In genomic region chr2:132846407-132847358, GRCm38 (mm10) we compare ENCODE assay signal across 7 mouse cellular contexts. TPM values are rescaled to one million over a fixed set of nuclear protein-coding genes. Genes with fewer than 3 reads are reported as not detected.
DNase-seq lines count a peak whose midpoint lies in the region; ATAC-seq lines count a peak whose summit lies in the region.

Gene Crls1, plus strand, starts transcription at chr2:132846666.

- H3K4me3 ChIP-seq in intestine, embryonic 15.5 days (replicated peaks) = peak within 1 kb of the TSS; percentile 97
- peak within 1 kb of the TSS; percentile 93 for H3K4me3 ChIP-seq in midbrain, embryonic 10.5 days

- peak within 1 kb of the TSS; percentile 86 for H3K9ac ChIP-seq in intestine, embryonic 15.5 days

- peaks cover 12% of the 10 kb centered on the region for H3K4me1 ChIP-seq in intestine, embryonic 15.5 days (replicated peaks)
- peaks cover 20% of the 10 kb centered on the region for H3K4me1 ChIP-seq in midbrain, embryonic 10.5 days

- no peaks in the 10 kb centered on the region for H3K9me3 ChIP-seq in intestine, embryonic 15.5 days
- no peaks in the 10 kb centered on the region for H3K9me3 ChIP-seq in midbrain, embryonic 10.5 days (replicated peaks)

- H3K36me3 ChIP-seq in intestine, embryonic 15.5 days = peaks cover 4% of the 10 kb centered on the region
- H3K36me3 ChIP-seq in midbrain, embryonic 10.5 days = peaks cover 31% of the 10 kb centered on the region

- DNase-seq in adrenal gland, adult 2 months = peak; percentile 98
- peak; percentile 91 for DNase-seq in embryo, embryonic 11.5 days (ENCODE audit: low read depth, low spot score)
- peak; percentile 91 to 97 for DNase-seq in gastrocnemius, postnatal 36 days
- peak; percentile 96 to 98 for DNase-seq in left cerebral cortex, postnatal 25 days (ENCODE audit: low spot score in 2 of 2)
- peak; percentile 97 for DNase-seq in midbrain, embryonic 10.5 days (ENCODE audit: low spot score)
- peak; percentile 94 for DNase-seq in right cerebral cortex, postnatal 4 days

- under 1% methylated on average over 90 of the region's 96 CpGs for WGBS in intestine, embryonic 15.5 days
- WGBS in midbrain, embryonic 10.5 days = under 1% methylated on average over 96 of the region's 96 CpGs

- intact Hi-C loops in gastrocnemius, postnatal 36 days (cut with DNase I) = loop anchor here (5.0 kb wide), 1 partner anchor 56 kb away; no protein-coding TSS in a partner anchor
- intact Hi-C loops in left cerebral cortex, postnatal 25 days (cut with DNase I) = loop anchor here (1.0 kb wide), 1 partner anchor 57 kb away; no protein-coding TSS in a partner anchor

- H3K4me2 ChIP-seq in intestine, embryonic 15.5 days (replicated peaks) = peak within 1 kb of the TSS; percentile 63

- peak within 1 kb of the TSS; percentile 84 for H3K27ac ChIP-seq in intestine, embryonic 15.5 days
- peak within 1 kb of the TSS; percentile 92 for H3K27ac ChIP-seq in midbrain, embryonic 10.5 days (replicated peaks)

- H3K27me3 ChIP-seq in intestine, embryonic 15.5 days (replicated peaks) = no peaks in the 10 kb centered on the region
- H3K27me3 ChIP-seq in midbrain, embryonic 10.5 days (ENCODE audit: low read depth, poor library complexity, severe bottlenecking) = no peaks in the 10 kb centered on the region

- peak; percentile 93 for ATAC-seq in intestine, embryonic 15.5 days

RNA-seq across cellular contexts. Expression of gene Crls1, which starts in this region (rescaled TPM):
- 100 to 1,000 TPM; 106 to 129 TPM for total RNA-seq in adrenal gland, adult 2 months (2021)
- polyA plus RNA-seq in adrenal gland, adult 2 months (2012; rRNA removed) = 142 and 210 TPM in 2 replicates
- total RNA-seq in gastrocnemius, postnatal 36 days (2021) = 10 to 100 TPM; 12.5 to 13.3 TPM
- 30.7 and 33.9 TPM in 2 replicates for polyA plus RNA-seq in intestine, embryonic 15.5 days (2015; fragmentation: Nextera tagmentation; extraction: Ambion mirVana)
- 10 to 100 TPM; 28.2 to 31.0 TPM for total RNA-seq in left cerebral cortex, postnatal 25 days (2021)
- 6.5 and 7.6 TPM in 2 replicates for polyA plus RNA-seq in midbrain, embryonic 10.5 days (2016; fragmentation: Nextera tagmentation; extraction: Ambion mirVana)

Comparison
In these comparisons a context has a peak if more than half of its experiments do, and no peak if none do; other contexts are left out.
1. Peak in every context shown above with its lines: DNase-seq, ATAC-seq, H3K4me3 ChIP-seq and H3K27ac ChIP-seq.